Mouse (Mus musculus): Measurements from ENCODE around the gene Ksr1. TPM values are rescaled to one million over a fixed set of nuclear protein-coding genes. Genes with fewer than 3 reads are reported as not detected.

Gene Ksr1
- polyA plus RNA-seq, 1 experiment: 20.6 TPM

GRCm38 (mm10) chr11:78985505-78985904 is 160.7 kb downstream of the Ksr1 start:
- no peaks in the 10 kb centered on the region for H3K36me3 ChIP-seq (ENCODE audit: control insufficient read depth, insufficient read depth)
- H3K79me2 ChIP-seq (ENCODE audit: control insufficient read depth, insufficient read depth): no peaks in the 10 kb centered on the region
- no peak overlapping the region for H3ac ChIP-seq (ENCODE audit: control insufficient read depth, insufficient read length)
- H3K4me2 ChIP-seq (ENCODE audit: low read depth): peak overlapping the region; percentile 89
- peak overlapping the region; percentile 16 for H3K4me3 ChIP-seq
- no peak for TF ChIP-seq TCF12 (IDR thresholded peaks at IDR 0.05; ENCODE audit: insufficient read depth, poor library complexity, severe bottlenecking)
- no peak for TF ChIP-seq POLR2A (IDR thresholded peaks at IDR 0.05; ENCODE audit: insufficient read length, low read depth)
- no peak for TF ChIP-seq CEBPB (IDR thresholded peaks at IDR 0.05; ENCODE audit: insufficient read depth, poor library complexity, severe bottlenecking)
- TF ChIP-seq SRF (IDR thresholded peaks at IDR 0.05; ENCODE audit: control insufficient read depth, insufficient read length, low read depth): no peak
- TF ChIP-seq USF1 (IDR thresholded peaks at IDR 0.05; ENCODE audit: low read depth): no peak
- TF ChIP-seq MYOG (IDR thresholded peaks at IDR 0.05; ENCODE audit: control insufficient read depth in 1 of 3, insufficient read depth in 1 of 3, insufficient read length in 2 of 3, low read depth in 2 of 3): no peak
- TF ChIP-seq MYOD1 (IDR thresholded peaks at IDR 0.05; ENCODE audit: control insufficient read depth in 1 of 3, insufficient read length in 2 of 3, low read depth in 2 of 3): no peak
- TF ChIP-seq TCF3 (IDR thresholded peaks at IDR 0.05; ENCODE audit: insufficient read length, low read depth): no peak
- TF ChIP-seq REST (IDR thresholded peaks at IDR 0.05; ENCODE audit: insufficient read depth, insufficient read length): no peak
- no peak for TF ChIP-seq MAX (IDR thresholded peaks at IDR 0.05; ENCODE audit: low read depth)
- TF ChIP-seq POLR2AphosphoS2 (IDR thresholded peaks at IDR 0.05; ENCODE audit: insufficient read length, low read depth): no peak
- TF ChIP-seq E2F4 (IDR thresholded peaks at IDR 0.05; ENCODE audit: insufficient read depth): no peak
- no peaks in the 10 kb centered on the region for H3K27me3 ChIP-seq (ENCODE audit: control insufficient read depth, insufficient read depth, insufficient read length)

- Histone ChIP-seq H3K4me3 (peak within 1 kb of the TSS; percentile 16), H3K79me2 (ENCODE audit: control insufficient read depth, insufficient read depth) (no peaks in the 10 kb centered on the region), H3K4me2 (ENCODE audit: low read depth) (peak within 1 kb of the TSS; percentile 89), H3K27me3 (ENCODE audit: control insufficient read depth, insufficient read depth, insufficient read length) (no peaks in the 10 kb centered on the region), H3K36me3 (ENCODE audit: control insufficient read depth, insufficient read depth) (no peaks in the 10 kb centered on the region), H3ac (ENCODE audit: control insufficient read depth, insufficient read length) (no peak within 1 kb of the TSS)
- TF ChIP-seq CEBPB (IDR thresholded peaks at IDR 0.05; ENCODE audit: insufficient read depth, poor library complexity, severe bottlenecking) (no peak), POLR2A (IDR thresholded peaks at IDR 0.05; ENCODE audit: insufficient read length, low read depth) (peak; percentile 78), POLR2AphosphoS2 (IDR thresholded peaks at IDR 0.05; ENCODE audit: insufficient read length, low read depth) (peak; percentile 40), MYOG (IDR thresholded peaks at IDR 0.05; ENCODE audit: control insufficient read depth in 1 of 3, insufficient read depth in 1 of 3, insufficient read length in 2 of 3, low read depth in 2 of 3) (no peak), USF1 (IDR thresholded peaks at IDR 0.05; ENCODE audit: low read depth) (peak; percentile 90)
Observed at GRCm38 (mm10) chr11:78984483-78985177, 161.6 kb downstream of the Ksr1 start, which contains the start of gene Lgals9. Gene Lgals9, minus strand, starts transcription at chr11:78984946.

GRCm38 (mm10) chr11:78983539-78983938 is 162.7 kb downstream of the Ksr1 start:
- H3K79me2 ChIP-seq (ENCODE audit: control insufficient read depth, insufficient read depth): no peaks in the 10 kb centered on the region
- no peaks in the 10 kb centered on the region for H3K27me3 ChIP-seq (ENCODE audit: control insufficient read depth, insufficient read depth, insufficient read length)
- peak overlapping the region; percentile 16 for H3K4me3 ChIP-seq
- TF ChIP-seq POLR2A (IDR thresholded peaks at IDR 0.05; ENCODE audit: insufficient read length, low read depth) (no peak), TCF3 (IDR thresholded peaks at IDR 0.05; ENCODE audit: insufficient read length, low read depth) (no peak)
- H3K4me2 ChIP-seq (ENCODE audit: low read depth): no peak overlapping the region
- H3K36me3 ChIP-seq (ENCODE audit: control insufficient read depth, insufficient read depth): no peaks in the 10 kb centered on the region
- H3ac ChIP-seq (ENCODE audit: control insufficient read depth, insufficient read length): no peak overlapping the region

- no peak overlapping the region for H3K4me2 ChIP-seq (ENCODE audit: low read depth)
- no peak overlapping the region for H3K4me3 ChIP-seq
- TF ChIP-seq REST (IDR thresholded peaks at IDR 0.05; ENCODE audit: insufficient read depth, insufficient read length): no peak
- TF ChIP-seq MYOD1 (IDR thresholded peaks at IDR 0.05; ENCODE audit: control insufficient read depth in 1 of 3, insufficient read length in 2 of 3, low read depth in 2 of 3): no peak
- no peak for TF ChIP-seq MAX (IDR thresholded peaks at IDR 0.05; ENCODE audit: low read depth)
- no peak for TF ChIP-seq USF1 (IDR thresholded peaks at IDR 0.05; ENCODE audit: low read depth)
- no peak for TF ChIP-seq TCF3 (IDR thresholded peaks at IDR 0.05; ENCODE audit: insufficient read length, low read depth)
- no peak for TF ChIP-seq SRF (IDR thresholded peaks at IDR 0.05; ENCODE audit: control insufficient read depth, insufficient read length, low read depth)
- TF ChIP-seq E2F4 (IDR thresholded peaks at IDR 0.05; ENCODE audit: insufficient read depth): no peak
- TF ChIP-seq POLR2A (IDR thresholded peaks at IDR 0.05; ENCODE audit: insufficient read length, low read depth): no peak
- TF ChIP-seq TCF12 (IDR thresholded peaks at IDR 0.05; ENCODE audit: insufficient read depth, poor library complexity, severe bottlenecking): no peak
- TF ChIP-seq CEBPB (IDR thresholded peaks at IDR 0.05; ENCODE audit: insufficient read depth, poor library complexity, severe bottlenecking): no peak
- no peak for TF ChIP-seq MYOG (IDR thresholded peaks at IDR 0.05; ENCODE audit: control insufficient read depth in 1 of 3, insufficient read depth in 1 of 3, insufficient read length in 2 of 3, low read depth in 2 of 3)
- TF ChIP-seq POLR2AphosphoS2 (IDR thresholded peaks at IDR 0.05; ENCODE audit: insufficient read length, low read depth): no peak
- H3K36me3 ChIP-seq (ENCODE audit: control insufficient read depth, insufficient read depth): no peaks in the 10 kb centered on the region
- no peaks in the 10 kb centered on the region for H3K27me3 ChIP-seq (ENCODE audit: control insufficient read depth, insufficient read depth, insufficient read length)
- no peak overlapping the region for H3ac ChIP-seq (ENCODE audit: control insufficient read depth, insufficient read length)
- H3K79me2 ChIP-seq (ENCODE audit: control insufficient read depth, insufficient read depth): no peaks in the 10 kb centered on the region
Observed at GRCm38 (mm10) chr11:78982513-78983291, 163.5 kb downstream of the Ksr1 start.

- Histone ChIP-seq H3ac (ENCODE audit: control insufficient read depth, insufficient read length) (no peak overlapping the region), H3K79me2 (ENCODE audit: control insufficient read depth, insufficient read depth) (no peaks in the 10 kb centered on the region), H3K27me3 (ENCODE audit: control insufficient read depth, insufficient read depth, insufficient read length) (no peaks in the 10 kb centered on the region), H3K4me2 (ENCODE audit: low read depth) (no peak overlapping the region), H3K4me3 (no peak overlapping the region), H3K36me3 (ENCODE audit: control insufficient read depth, insufficient read depth) (no peaks in the 10 kb centered on the region)
- TF ChIP-seq E2F4 (IDR thresholded peaks at IDR 0.05; ENCODE audit: insufficient read depth) (no peak), POLR2A (IDR thresholded peaks at IDR 0.05; ENCODE audit: insufficient read length, low read depth) (no peak), MYOD1 (IDR thresholded peaks at IDR 0.05; ENCODE audit: control insufficient read depth in 1 of 3, insufficient read length in 2 of 3, low read depth in 2 of 3) (no peak)
Observed at GRCm38 (mm10) chr11:78982042-78982441, 164.2 kb downstream of the Ksr1 start.
